Mouse (Mus musculus) olfactory bulb, adult 2 months (tissue): ENCODE results near the gene Prune2.

Experiments used
- CTCF ChIP-seq: fragments of 200-500 bp; IDR thresholded peaks from 2 replicates; pipeline ENCODE4 v1.5.1; 2012; ENCODE audit warnings: low read depth, mild to moderate bottlenecking, low read length, moderate library complexity; ENCODE audit not compliant: insufficient read depth
- POLR2A ChIP-seq: fragments of 200-500 bp; IDR thresholded peaks from 2 replicates; pipeline ENCODE4 v1.6.1; 2012; ENCODE audit warnings: mild to moderate bottlenecking, low read depth, low read length, moderate library complexity; ENCODE audit not compliant: insufficient read depth

DNA sequence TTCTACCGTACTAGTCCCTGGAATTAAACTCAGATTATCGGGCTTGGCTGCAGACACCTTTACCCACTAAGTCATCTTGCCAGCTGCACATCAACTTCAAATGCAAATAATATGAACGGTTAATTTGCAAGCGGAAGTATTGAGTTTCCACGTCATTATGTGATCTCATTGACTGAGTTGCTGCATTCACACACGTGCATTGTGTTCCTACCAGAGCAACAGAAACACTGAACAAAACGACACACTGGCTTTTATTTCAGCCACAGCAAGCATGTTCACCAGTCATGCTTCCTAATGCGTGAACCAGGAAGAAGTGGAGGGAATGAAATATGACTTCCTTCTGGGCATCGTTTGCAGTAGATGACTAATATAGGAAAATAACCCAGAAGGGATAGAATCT is 293.8 kb downstream of the Prune2 start:
- no peak for TF ChIP-seq CTCF
- TF ChIP-seq POLR2A = no peak
